Mouse (Mus musculus): ENCODE data around the gene Pard3. TPM values are rescaled to one million over a fixed set of nuclear protein-coding genes. Genes with fewer than 3 reads are reported as not detected.

Gene Pard3
- polyA plus RNA-seq, 1 experiment from 2014 or later: 38.3 TPM

GRCm38 (mm10) chr8:127344421-127344820 lies 280.7 kb downstream of the Pard3 start:
- 86% methylated on average over 3 of the region's 3 CpGs for WGBS
- Histone ChIP-seq H3K4me1 (no peaks in the 10 kb centered on the region), H3K4me2 (replicated peaks) (no peak overlapping the region), H3K27me3 (no peaks in the 10 kb centered on the region), H3K27ac (peak overlapping the region; percentile 35; the same call in 1 of the 2 replicates), H3K9me3 (replicated peaks) (no peaks in the 10 kb centered on the region), H3K36me3 (no peaks in the 10 kb centered on the region), H3K9ac (no peak overlapping the region), H3K4me3 (no peak overlapping the region)
- ATAC-seq (ENCODE audit: low FRiP score): no peak

- Histone ChIP-seq H3K27ac (no peak overlapping the region), H3K4me1 (no peaks in the 10 kb centered on the region), H3K9me3 (replicated peaks) (no peaks in the 10 kb centered on the region), H3K9ac (no peak overlapping the region), H3K27me3 (no peaks in the 10 kb centered on the region), H3K36me3 (no peaks in the 10 kb centered on the region), H3K4me2 (replicated peaks) (no peak overlapping the region), H3K4me3 (no peak overlapping the region)
- 86% methylated on average over 1 of the region's 1 CpGs for WGBS
- ATAC-seq (ENCODE audit: low FRiP score): no peak
Measured at GRCm38 (mm10) chr8:127345912-127346423, 282.3 kb downstream of the Pard3 start.

- Histone ChIP-seq H3K4me2 (replicated peaks) (no peak overlapping the region), H3K9me3 (replicated peaks) (no peaks in the 10 kb centered on the region), H3K27me3 (no peaks in the 10 kb centered on the region), H3K4me3 (no peak overlapping the region), H3K36me3 (no peaks in the 10 kb centered on the region), H3K9ac (no peak overlapping the region), H3K4me1 (no peaks in the 10 kb centered on the region), H3K27ac (no peak overlapping the region)
- WGBS: 86% methylated on average over 2 of the region's 2 CpGs
- ATAC-seq (ENCODE audit: low FRiP score): no peak
Measured at GRCm38 (mm10) chr8:127347890-127348495, 284.3 kb downstream of the Pard3 start.

- Histone ChIP-seq H3K27ac (no peak overlapping the region), H3K9me3 (replicated peaks) (no peaks in the 10 kb centered on the region), H3K4me2 (replicated peaks) (no peak overlapping the region), H3K27me3 (no peaks in the 10 kb centered on the region), H3K9ac (no peak overlapping the region), H3K36me3 (no peaks in the 10 kb centered on the region), H3K4me1 (no peaks in the 10 kb centered on the region), H3K4me3 (no peak overlapping the region)
- ATAC-seq (ENCODE audit: low FRiP score): no peak
Measured at GRCm38 (mm10) chr8:127361796-127362195, 298.1 kb downstream of the Pard3 start.

DNA sequence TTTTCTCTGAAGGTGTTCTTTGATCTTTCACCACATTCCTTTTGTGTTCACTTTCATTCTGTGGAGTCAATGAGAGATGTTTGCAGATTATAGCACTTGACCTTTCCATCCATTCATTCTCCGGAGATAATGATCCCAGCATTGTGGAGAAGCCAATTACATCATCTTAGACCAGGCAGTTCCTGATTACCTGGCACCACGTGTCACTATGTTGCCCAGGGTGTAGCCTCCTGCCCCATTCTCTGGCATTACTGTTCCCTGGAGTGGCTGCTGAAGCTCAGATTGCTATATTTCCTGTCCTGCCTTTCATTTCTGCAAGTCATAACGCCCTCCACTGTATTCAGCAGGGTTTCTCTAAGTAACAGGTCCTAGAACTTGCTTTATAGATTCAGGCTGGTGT lies 304.7 kb downstream of the Pard3 start:
- no peak for ATAC-seq (ENCODE audit: low FRiP score)
- H3K36me3 ChIP-seq: peaks cover 5% of the 10 kb centered on the region; the same call in 1 of the 2 replicates
- H3K4me1 ChIP-seq: no peaks in the 10 kb centered on the region
- H3K9ac ChIP-seq: no peak overlapping the region
- H3K4me3 ChIP-seq: no peak overlapping the region
- no peak overlapping the region for H3K4me2 ChIP-seq (replicated peaks)
- H3K9me3 ChIP-seq (replicated peaks): no peaks in the 10 kb centered on the region
- no peaks in the 10 kb centered on the region for H3K27me3 ChIP-seq
- 57% methylated on average over 3 of the region's 3 CpGs for WGBS
- H3K27ac ChIP-seq: no peak overlapping the region

- H3K4me1 ChIP-seq: no peaks in the 10 kb centered on the region
- no peaks in the 10 kb centered on the region for H3K27me3 ChIP-seq
- no peak for ATAC-seq (ENCODE audit: low FRiP score)
- peaks cover 5% of the 10 kb centered on the region; the same call in 1 of the 2 replicates for H3K36me3 ChIP-seq
- H3K27ac ChIP-seq: no peak overlapping the region
- H3K4me2 ChIP-seq (replicated peaks): no peak overlapping the region
- H3K9ac ChIP-seq: no peak overlapping the region
- no peak overlapping the region for H3K4me3 ChIP-seq
- WGBS: 95% methylated on average over 16 of the region's 16 CpGs
- H3K9me3 ChIP-seq (replicated peaks): no peaks in the 10 kb centered on the region
Measured at GRCm38 (mm10) chr8:127371326-127371949, 307.7 kb downstream of the Pard3 start.

- Histone ChIP-seq H3K27ac (no peak overlapping the region), H3K9me3 (replicated peaks) (no peaks in the 10 kb centered on the region), H3K36me3 (peaks cover 4% of the 10 kb centered on the region; the same call in 1 of the 2 replicates), H3K4me3 (no peak overlapping the region), H3K9ac (no peak overlapping the region), H3K27me3 (no peaks in the 10 kb centered on the region), H3K4me2 (replicated peaks) (no peak overlapping the region), H3K4me1 (peaks cover 5% of the 10 kb centered on the region)
- ATAC-seq (ENCODE audit: low FRiP score): no peak
- 82% methylated on average over 2 of the region's 2 CpGs for WGBS
Measured at GRCm38 (mm10) chr8:127377775-127378174, 314.1 kb downstream of the Pard3 start.

GRCm38 (mm10) chr8:127378994-127379858 lies 315.5 kb downstream of the Pard3 start:
- Histone ChIP-seq H3K4me1 (peaks cover 5% of the 10 kb centered on the region), H3K36me3 (peaks cover 14% of the 10 kb centered on the region), H3K27me3 (no peaks in the 10 kb centered on the region), H3K4me2 (replicated peaks) (no peak overlapping the region), H3K4me3 (no peak overlapping the region), H3K27ac (peak overlapping the region; percentile 71), H3K9ac (no peak overlapping the region; the same call in 1 of the 2 replicates), H3K9me3 (replicated peaks) (no peaks in the 10 kb centered on the region)
- 56% methylated on average over 11 of the region's 11 CpGs for WGBS
- ATAC-seq (ENCODE audit: low FRiP score): peak; percentile 80

- Histone ChIP-seq H3K9me3 (replicated peaks) (no peaks in the 10 kb centered on the region), H3K36me3 (peaks cover 17% of the 10 kb centered on the region), H3K4me1 (peaks cover 5% of the 10 kb centered on the region), H3K4me2 (replicated peaks) (no peak overlapping the region), H3K9ac (no peak overlapping the region), H3K4me3 (no peak overlapping the region), H3K27ac (no peak overlapping the region), H3K27me3 (no peaks in the 10 kb centered on the region)
- ATAC-seq (ENCODE audit: low FRiP score): no peak
- 91% methylated on average over 3 of the region's 3 CpGs for WGBS
Measured at GRCm38 (mm10) chr8:127381259-127381658, 317.6 kb downstream of the Pard3 start.

DNA sequence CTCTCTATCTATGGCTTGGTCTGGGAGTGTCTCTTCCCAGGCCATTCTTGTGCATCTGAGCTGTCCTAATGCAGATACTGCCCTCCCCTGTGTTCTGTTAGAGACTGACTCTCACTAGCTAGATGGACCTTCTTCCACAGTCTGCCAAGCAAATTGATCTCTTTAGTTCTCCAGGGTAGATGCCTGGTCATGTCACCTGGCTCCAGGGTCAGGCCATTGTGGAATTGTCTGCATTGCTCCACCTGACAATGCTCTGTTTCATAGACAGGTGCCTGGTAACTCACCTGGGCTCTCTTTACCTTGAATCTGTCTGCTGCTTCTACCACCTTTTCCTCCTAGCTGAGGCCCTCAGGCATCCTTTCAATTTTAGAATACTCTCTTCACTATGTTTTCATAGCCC lies 329.0 kb downstream of the Pard3 start:
- no peak overlapping the region for H3K4me3 ChIP-seq
- no peak overlapping the region for H3K9ac ChIP-seq

GRCm38 (mm10) chr8:127395488-127395887 lies 331.8 kb downstream of the Pard3 start:
- Histone ChIP-seq H3K4me3 (no peak overlapping the region), H3K27ac (no peak overlapping the region), H3K9me3 (replicated peaks) (no peaks in the 10 kb centered on the region), H3K4me1 (no peaks in the 10 kb centered on the region), H3K27me3 (no peaks in the 10 kb centered on the region), H3K9ac (no peak overlapping the region), H3K4me2 (replicated peaks) (no peak overlapping the region), H3K36me3 (peaks cover 10% of the 10 kb centered on the region)
- WGBS: 82% methylated on average over 4 of the region's 4 CpGs
- no peak for ATAC-seq (ENCODE audit: low FRiP score)

More for the DNA sequence above, 329.0 kb downstream of the Pard3 start:
- ATAC-seq (ENCODE audit: low FRiP score): no peak
- Histone ChIP-seq H3K27ac (no peak overlapping the region), H3K4me2 (replicated peaks) (no peak overlapping the region), H3K9me3 (replicated peaks) (peaks cover 7% of the 10 kb centered on the region; the same call in 1 of the 2 replicates), H3K36me3 (peaks cover 25% of the 10 kb centered on the region), H3K27me3 (no peaks in the 10 kb centered on the region), H3K4me1 (no peaks in the 10 kb centered on the region)

DNA sequence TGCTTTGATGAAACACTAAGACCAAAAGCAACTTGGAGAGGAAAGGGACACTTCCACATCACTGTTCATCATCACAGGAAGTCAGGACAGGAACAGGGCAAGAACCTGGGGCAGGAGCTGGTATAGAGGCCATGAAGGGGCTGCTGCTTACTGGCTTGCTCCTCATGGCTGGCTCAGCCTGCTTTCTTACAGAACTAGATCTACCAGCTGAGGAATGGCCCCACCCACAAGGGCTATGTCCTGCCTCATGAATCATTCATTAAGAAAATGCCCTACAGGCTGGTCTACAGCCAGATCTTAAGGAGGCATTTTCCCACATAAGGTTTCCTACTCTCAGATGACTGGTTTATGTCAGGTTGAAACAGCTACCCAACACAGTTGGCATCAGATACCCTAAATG lies 342.1 kb downstream of the Pard3 start:
- Histone ChIP-seq H3K4me2 (replicated peaks) (no peak overlapping the region), H3K27ac (no peak overlapping the region), H3K4me3 (no peak overlapping the region), H3K36me3 (0 out of 2 replicates have a peak, but pooled peaks cover 4% of the 10 kb centered on the region), H3K9ac (no peak overlapping the region), H3K9me3 (replicated peaks) (no peaks in the 10 kb centered on the region), H3K4me1 (peaks cover 9% of the 10 kb centered on the region; the same call in 1 of the 2 replicates), H3K27me3 (no peaks in the 10 kb centered on the region)
- ATAC-seq (ENCODE audit: low FRiP score): no peak

All from hindbrain, embryonic 12.5 days (tissue).